Mouse (Mus musculus): ENCODE data around the gene Poc5.

DNA sequence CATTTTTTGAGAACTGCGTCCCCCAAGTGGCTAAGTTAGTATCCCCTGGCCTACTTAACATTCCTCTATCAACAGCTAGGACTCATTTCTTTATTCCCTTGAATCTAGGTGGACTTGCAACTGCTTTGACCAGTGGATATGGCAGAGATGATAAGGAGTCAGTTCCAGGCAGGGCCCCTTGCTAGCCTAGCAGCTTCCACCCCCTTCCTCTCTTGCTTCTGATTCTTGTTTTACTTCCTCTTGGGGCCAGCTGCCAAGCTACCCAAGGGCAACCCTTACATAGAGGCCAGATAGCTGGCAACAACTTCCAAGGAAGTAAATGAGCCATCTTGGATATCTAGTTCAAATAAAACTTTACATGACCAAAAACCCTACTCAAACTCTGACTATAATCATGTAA lies 48.8 kb downstream of the Poc5 start:
- TF ChIP-seq CTCF (IDR thresholded peaks at IDR 0.05; ENCODE audit: control insufficient read depth, insufficient read depth, low read length) (no peak), POLR2A (IDR thresholded peaks at IDR 0.05; ENCODE audit: borderline replicate concordance, control insufficient read depth, low read depth, low read length) (no peak)

Measured in bone marrow, adult 2 months (tissue).